Mouse (Mus musculus) 416B (cell line): ENCODE data around the gene Kcnmb4.
A peak's percentile ranks its signal among the peaks of the same experiment; 100 is the strongest.

ENCODE experiments used
- DNase-seq: peaks from one replicate; pipeline ENCODE4 v3.0.0; 2011; ENCODE audit warnings: low read depth

The Kcnmb4 gene

DNA sequence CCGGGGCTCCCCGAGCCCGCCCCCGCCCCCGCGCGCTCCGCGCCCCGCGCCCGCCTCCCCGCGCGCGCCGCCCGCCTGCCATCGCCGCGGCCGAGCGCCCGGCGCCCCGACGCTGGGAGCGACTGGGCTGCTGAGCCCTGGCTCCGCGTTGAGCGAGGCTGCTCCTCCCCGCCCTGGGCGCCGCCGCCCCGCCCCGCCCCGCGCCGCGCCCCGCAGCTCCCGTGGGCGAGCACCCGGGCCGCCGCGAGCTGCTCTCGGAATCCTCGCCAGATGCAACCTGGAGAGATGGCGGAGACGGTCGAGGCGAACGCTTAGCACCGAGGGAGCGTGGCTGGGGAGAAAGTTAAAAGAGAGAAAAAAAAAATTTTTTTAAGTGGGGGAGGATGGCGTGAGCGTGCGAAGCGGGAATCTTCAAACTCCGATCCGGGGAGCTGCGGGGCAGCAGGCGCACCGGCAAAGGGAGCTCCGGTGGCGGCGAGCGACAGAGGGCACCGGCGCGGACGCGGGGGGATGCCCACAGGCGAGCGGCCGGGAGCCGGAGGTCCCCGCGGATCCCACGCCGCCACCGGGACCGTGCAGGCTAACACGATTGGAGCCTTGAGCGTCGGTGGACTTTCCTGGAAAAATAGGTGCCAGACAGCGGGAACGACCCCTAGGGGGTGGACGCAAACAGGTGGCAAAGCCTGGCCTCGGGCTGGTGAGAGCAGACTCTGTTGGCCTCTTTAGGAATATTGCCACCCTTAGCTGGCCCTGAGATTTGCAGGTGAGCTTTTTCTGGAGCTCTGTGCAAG is at the start of gene Kcnmb4:
TSS of gene Kcnmb4 (minus strand) at position 120 of the 791 bp plus-strand sequence.
- DNase-seq, result no peak

DNA sequence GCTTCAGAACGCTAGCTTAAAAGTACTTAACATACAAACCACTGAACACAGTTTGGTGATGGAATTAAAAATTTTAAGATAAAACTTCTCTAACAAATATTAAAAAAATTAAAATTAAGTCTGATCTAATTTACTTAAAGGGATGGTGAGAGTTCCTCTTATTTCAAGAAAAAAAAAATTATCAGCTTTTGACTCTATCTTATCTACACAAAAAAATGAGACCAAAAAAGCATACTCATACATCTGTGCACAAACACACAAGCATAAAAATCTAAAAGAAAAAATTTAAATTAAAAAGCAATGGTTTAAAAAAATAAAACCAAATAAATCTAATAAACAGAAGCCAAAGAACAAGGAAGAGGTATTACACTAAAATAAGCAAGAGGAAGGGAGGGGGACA is 45.9 kb upstream of the Kcnmb4 start:
- DNase-seq, result no peak

DNA sequence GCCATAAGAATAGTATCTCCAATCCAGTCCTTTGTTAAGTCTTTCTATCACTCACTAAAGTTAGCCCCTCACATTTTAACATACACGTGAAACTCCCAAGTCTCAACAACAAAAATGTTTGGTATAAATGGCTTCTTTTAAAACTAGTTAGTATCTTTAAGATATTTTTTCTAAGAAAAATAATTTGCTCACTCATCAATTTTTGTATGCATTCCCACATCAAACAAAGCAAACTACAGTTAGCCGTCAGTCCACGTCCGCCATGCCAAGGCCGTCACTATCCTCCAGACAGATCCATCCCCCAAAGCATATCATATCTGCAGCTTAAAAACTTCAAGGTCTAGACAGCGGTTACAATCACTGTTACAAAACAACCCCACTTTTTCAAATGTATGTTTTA is 41.9 kb upstream of the Kcnmb4 start:
- DNase-seq, result no peak

DNA sequence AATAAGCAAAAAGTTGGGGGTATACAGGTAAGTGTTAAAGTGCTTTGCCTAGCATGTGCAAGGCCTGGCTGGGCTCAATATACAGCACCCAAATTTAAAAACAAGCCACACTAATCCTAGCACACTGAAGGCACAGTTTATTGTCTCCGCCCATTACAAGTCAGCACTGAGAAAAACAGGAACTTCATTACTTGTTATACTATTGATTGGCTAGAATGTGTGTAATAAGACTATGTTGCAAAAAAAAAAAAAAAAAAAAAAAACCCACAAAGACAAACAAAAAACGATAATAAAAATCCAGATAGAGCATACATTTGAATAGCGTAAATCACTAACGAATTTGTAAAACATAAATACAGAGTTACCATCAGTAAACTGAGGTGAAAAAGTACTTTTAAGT is 41.5 kb upstream of the Kcnmb4 start:
- no peak for DNase-seq

DNA sequence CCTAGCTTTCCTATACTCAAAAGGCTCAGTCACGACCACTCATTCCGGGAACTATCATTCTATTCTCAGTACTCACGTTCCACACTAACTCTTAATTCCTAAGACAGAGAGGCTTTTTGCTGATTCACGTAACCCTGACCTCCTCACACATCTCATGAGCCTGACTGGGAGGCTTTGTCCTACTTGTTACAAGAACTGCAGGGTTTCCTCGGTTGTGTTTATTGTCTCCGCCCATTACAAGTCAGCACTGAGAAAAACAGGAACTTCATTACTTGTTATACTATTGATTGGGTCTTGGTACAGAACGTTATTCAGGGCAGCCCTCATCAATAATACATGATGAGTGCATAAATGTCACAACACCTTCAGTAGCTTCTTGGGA is 39.6 kb upstream of the Kcnmb4 start:
- no peak for DNase-seq

DNA sequence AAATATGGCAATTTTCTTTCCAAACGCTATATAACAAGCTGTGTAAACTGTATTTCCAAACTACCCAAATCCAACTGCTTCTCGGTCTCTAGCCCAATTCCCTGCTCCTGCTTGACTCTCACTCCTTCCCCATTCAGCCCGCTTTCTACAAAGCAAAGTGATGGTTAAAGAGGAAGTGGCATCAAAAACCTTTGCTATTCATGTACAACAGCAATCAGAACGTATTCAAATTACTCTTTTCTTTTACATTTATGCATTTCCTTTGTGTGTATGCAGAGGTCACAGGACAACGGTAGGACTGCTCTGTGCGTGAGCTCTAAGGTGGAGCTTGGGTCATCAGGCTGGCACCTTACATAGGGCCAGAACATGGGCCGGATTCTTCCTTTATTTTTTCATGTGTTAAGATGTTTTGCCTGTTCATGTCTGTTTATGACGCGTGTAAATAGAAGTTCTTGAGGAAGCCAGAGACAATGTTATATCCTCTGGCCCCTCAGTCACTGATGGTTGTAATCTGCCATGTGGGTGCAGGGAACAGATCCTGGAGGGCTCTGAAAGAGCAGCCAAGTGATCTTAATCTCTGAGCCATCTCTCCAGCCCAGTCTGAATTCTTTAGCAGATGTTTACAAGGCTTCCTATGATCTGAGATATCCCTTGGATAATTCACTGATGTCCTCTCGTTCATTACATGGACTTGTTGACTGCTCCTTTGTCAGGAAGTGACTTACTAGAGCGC is 39.0 kb upstream of the Kcnmb4 start:
- DNase-seq, result no peak

DNA sequence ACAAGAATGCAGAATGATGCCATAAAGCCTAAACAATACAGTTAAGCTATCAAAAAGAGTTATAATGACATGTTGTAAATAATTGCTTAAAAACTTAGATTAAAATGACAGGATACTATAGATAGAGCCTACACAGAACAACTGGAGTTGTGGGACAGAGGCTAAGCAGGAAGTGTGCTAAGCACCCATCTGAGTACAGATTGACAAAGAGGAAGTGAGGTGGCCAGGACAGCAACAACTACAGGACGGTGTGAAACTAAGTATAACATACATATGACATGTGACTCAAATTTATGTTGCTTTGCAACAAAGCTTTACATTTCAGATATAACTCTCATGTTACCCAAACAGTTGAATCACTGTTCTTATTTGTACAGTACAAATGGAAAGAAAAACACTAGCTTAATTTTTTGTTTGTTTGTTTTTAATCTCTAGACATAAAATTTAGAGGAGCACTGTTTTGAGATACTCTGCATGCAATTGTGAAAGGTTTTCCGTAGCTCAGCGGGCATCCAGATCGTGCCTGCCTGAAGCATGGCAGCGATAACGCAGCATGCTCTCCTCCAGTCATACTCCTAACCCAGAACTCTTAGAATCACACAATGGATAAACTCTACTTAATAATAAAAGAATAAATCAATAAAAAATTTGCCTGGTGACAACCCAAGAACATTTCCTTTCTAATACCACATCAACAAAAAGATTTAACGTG is 31.8 kb upstream of the Kcnmb4 start:
- DNase-seq, result peak; percentile 74

DNA sequence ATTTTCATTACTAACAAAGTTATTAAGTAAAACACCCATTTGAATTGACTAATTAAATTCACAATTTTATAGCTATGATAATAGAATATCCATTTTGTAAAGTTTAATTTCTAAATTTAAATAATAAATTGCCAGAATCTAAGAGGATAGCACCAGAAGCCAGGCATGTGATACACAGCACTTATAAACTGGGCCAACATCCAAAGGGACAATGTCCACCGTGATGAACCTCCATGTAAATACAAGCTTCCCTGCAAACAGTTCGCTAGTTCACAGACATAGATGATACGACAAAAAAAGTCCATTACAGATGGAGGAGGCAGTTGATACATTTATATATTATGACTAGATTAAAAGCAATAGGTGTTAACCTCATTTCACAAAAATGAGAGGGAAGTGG is 19.1 kb upstream of the Kcnmb4 start:
- no peak for DNase-seq

DNA sequence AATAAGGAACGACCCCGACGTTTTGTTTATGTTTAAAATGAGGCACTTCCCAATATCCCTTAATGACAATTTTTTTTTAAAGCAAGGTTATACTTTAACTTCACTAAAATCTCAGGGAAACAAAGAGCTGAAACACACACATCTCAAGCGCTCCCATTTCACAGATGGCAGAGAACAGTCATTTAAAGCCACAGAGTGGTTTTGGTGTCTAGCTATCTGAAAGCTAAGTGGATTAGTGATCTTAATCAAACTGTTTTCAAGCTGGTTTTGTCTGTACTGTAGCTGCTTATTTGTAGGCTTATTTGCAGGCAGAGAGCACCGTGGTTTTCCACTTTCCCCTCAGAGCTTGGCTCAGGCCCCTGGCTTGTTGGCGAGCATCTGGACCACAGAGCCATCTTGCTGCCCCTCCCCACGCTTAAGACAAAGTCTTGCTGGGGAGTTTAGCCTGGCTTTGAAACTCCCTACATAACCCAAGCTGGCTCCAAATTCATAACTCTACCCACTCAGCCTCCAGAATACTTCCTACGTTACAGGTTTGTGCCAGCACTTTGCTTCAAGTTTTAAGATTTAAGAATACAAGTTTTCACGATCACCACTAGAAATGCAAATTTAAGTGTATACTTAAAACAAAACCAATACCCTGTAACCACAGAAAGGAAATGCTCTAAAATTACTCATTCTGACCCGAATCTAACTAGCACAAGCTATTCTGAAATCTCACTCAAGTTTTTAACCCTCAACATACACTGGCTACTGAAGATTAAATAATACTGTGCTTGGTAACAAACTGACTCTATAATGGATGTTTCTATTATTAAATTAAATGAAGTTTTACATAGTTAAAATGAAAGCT is 13.4 kb upstream of the Kcnmb4 start:
- DNase-seq, result peak; percentile 58

DNA sequence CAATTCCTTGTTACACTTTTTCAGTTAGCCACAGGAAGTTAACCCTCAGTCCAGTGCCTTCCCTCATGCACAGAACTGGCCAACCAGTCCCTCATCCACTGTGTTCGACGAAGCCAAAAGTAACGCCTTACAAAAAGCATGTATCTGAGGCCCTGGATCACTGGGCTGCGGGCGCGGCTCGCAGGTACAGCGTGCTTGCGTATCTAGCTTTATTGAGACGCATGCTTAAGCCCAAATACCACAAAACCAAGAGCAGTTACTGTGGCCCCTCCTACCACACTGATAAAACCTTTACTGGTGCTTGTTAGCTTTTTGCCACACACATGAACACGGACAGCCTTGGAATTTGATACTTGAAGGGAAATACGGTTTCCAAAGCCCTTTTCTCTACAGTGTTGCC is 8.2 kb upstream of the Kcnmb4 start:
- no peak for DNase-seq

DNA sequence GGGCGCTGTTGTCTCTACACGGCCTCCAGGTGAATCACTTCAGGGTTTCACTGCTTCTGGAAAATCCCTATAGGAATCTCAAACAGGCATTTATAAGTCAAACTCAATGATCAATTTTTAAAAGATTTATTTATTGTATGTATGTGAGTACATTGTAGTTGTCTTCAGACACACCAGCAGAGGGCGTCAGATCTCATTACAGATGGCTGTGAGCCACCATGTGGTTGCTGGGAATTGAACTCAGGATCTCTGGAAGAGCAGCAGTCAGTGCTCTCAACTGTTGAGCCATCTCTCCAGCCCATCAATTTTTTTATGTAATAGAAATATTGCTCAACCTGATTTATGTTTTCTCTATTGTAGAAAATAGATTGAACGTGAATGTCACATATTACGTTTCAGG is 7.3 kb upstream of the Kcnmb4 start:
- DNase-seq, result no peak

DNA sequence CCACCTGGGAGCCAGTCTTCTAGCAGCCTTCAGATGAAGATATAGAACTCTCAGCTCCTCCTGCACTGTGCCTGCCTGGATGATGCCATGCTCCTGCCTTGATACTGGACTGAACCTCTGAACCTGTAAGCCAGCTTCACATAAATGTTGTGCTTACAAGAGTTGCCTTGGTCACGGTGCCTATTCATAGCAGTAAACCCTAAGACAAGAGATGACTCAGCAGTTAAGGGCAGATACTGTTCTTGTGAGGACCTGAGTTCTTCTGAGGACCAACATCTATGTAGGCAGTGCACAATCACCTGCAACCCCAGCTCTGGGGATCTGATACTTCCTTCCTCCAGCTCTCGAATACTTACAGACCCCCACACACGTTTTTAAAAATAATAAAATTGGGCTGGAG is 2.9 kb upstream of the Kcnmb4 start:
- no peak for DNase-seq

DNA sequence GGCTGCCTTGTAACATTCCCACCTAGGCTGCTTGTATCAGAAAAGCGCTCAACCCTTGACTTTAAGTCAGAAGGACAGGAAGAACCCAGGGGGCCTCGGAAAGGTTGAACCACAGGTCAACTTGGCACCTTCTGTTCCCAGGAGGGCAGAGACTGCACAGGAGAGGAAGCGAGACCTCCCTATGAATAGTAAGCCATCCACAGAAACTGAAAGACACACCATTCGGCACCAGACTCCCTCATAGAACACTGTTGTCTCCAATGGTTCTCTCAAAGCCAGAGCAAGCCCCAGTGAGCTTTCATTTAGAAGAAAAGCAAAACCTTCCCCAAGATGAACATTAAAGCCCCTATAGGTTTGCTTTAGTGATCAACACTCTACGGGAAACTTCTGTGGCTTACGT is 2.0 kb upstream of the Kcnmb4 start:
- DNase-seq, result no peak

DNA sequence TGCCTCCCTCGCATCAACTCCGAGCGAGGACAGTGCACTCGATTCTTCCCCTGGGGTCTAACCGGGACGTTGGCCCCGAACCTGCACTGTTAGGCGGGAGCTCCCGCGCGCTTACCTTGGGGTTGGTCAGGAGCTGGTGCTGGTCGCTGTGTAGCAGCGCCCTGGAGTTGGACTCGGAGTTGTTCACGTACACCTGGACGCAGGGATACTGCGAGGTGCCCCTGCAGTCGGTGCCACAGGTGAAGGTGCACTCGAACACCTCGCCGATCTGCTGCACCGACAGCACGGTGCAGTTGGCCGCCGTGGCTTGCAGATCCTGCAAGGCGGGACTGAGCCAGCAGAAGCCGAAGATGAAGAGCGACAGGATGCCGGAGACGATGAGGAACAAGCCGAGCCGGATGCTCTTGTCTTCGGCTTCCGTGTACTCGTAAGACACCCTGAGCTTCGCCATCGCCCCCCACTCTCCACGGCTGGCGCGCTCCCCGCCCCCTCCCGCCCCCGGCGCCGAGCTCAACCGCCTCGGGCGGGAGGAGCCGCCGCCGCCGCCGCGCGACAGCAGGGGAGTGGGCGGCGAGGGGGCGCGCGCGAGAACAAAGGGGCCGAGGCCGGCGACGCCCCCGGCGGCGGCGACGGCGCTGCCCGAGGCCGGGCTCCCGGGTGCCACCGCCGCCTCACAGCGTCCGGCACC is 463 bp downstream of the Kcnmb4 start:
- DNase-seq, result no peak

DNA sequence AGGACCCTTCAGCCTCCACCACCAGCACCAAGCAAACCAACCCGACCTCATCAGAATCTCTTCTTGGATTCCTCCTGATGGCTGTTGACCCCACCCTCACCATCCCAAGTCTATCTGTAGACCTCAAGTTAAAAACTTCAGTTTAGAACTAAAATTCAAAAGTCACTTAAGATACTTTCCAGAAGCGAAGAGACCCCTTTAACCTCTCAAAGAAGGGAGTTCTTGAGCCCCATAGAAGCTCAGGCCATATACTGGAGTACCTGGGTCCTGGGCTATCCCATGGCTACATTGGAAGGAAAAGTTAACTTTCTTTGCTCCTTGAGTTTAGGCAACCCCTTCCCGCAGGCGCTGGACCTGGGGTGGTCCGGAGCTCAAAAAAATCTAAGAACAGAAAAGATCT is 1.1 kb downstream of the Kcnmb4 start:
- no peak for DNase-seq

DNA sequence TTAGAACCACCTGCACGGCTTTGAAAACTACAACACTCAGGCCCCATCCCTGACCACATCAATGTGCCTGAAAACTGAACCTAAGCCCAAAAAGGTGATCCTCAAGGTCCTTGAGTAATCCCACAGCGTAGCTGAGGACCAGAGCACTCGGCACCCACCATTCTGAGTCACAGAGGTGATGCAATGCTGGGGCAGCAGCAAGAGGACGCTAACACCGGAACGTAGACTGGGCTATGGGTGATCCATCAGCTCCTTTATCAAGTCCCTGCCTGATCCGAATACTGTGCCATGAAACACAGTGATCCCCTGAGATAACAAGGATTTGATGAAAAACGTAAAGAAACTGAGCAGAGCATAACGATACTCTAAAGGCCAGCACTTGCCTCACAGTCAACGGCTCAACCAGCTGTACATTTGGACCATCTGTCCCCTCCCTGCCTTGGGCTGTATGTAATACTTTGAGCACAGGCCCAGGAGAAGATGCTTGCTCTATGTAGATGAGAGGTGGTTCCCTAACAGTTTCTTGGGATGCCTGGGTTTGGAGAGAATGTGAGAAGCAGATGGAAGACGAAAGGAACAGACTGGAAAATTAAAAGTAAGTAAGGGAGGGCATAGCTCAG is 3.3 kb downstream of the Kcnmb4 start:
- no peak for DNase-seq

DNA sequence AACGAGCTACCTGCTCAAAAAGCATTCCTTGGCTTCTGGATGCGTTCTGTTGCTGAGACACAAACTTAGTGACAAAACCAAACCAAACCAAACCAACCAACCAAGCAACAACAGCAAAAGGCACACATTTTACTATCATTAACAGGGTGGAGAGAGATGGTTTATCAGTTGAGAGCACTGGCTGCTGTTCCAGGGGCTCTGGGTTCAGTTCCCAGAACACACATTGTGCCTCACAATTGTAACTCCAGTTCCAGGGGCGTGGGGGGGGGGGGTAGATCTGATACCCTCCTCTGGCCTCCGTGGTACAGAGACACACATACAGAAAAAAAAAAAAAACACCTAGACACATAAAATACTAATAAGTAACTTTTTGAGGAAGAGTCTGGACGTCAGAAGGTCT is 5.6 kb downstream of the Kcnmb4 start:
- no peak for DNase-seq

DNA sequence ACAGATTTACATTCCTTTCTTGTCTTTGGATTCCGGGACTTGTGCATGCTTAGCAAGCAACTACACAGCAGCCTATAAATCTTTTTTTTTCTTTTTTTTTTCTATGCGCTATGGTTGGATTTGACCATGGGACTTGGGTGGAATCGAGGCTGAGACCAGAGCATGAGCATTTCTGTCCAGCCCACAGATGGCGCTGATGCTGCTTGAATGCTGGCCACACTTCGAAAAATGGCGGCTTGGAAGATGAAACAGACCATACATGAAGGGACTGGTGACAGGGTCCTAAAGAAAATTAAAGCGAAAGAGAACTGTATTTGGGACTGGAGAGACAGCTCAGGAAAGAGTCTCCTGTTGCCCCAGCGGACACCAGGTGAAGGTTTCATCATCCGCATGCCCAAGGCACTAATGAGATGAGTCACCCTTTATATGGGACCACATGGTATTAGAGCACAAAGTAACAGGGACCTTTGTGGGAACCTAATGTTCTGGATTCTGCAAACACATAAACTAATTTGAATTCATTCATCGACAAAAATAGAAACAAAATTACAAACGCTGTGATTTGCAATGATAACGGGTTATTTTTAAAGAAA is 9.8 kb downstream of the Kcnmb4 start:
- peak; percentile 71 for DNase-seq

DNA sequence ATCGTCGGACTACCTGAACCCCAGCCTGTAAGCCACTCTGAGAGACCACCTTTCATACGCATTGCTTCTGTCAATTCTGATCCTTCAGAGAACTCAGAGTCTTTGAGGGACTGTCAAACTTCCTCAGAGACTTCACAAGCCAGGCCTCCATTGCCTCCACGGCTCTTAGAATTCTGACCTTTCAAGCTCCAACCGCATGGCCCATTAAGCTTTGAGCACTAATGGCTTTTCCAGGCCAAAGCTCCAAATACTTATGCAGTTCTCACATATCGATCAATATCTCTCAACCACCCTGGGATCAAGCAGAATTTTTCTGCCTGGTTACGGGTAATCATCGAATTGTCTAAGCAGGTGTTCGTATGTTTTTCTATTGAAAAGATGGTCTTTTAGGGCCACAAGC is 12.2 kb downstream of the Kcnmb4 start:
- DNase-seq, result no peak

DNA sequence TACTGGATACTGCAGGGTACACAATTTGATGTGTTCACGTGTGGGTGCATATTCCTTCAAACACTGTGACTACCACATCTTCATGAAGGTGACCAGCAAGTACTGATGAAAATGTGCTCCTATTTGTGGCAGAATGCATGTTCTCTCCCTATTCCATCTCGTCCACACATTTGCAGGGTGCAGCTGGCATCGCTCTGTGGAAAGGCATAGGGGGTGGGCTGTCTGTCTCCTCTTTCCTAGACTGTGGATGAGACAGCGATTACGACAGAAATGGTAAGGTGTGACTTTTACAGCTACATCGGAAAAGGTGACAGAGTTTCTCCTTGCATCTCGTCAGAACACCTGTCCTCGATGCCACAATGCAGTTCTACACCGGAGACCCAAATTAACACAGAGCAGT is 14.9 kb downstream of the Kcnmb4 start:
- DNase-seq, result no peak

DNA sequence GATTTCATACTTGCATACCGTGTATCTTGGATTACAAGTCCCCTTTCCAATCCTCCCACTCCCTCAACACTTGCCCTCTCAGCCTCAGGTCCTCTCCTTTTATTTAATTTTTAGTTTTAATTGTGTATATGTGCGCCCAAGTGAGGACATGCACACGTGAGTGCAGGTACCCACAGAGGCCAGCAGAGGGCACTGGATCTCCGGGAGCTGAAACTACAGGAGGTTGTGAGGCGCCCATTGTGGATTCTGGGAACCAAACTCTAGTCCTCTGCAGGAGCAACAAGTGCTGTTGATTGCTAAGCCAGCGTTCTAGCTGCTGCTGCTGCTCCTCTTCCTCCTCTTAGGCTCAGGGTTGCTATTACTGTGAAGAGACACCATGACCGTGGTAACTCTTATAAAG is 20.9 kb downstream of the Kcnmb4 start:
- DNase-seq, result no peak
